Mouse (Mus musculus): ENCODE results near the gene Traf6. TPM values are rescaled to one million over a fixed set of nuclear protein-coding genes. Genes with fewer than 3 reads are reported as not detected.

The Traf6 gene
- polyA plus RNA-seq, 1 experiment from 2014 or later, result 14.2 TPM

DNA sequence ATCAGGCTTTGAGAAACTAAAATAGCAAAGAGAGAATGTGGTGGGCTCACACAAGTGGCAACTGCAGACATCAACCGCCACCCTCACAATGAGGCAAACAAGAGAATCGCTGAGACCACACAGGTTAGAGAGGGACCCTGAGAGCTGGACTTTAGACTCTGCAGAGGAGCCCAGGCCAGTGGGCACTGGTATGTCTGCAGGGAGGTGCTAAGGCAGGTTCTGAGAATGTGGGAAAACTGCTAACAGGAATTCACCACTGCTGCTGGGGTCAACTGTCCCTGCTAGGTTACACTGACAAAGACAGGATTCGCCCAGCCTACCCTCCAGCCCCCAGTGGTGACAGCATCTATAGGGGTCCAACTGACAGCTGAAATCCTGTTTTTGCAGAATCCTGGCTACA, 33.4 kb downstream of the Traf6 start:
- no peak overlapping the region for H3K4me3 ChIP-seq (ENCODE audit: low read depth, low read length)
- no peak for ATAC-seq (ENCODE audit: insufficient number of reproducible peaks, insufficient read depth, low FRiP score, low read depth)
- H3K9me3 ChIP-seq (ENCODE audit: control insufficient read depth, low read depth, low read length), result no peaks in the 10 kb centered on the region
- no peaks in the 10 kb centered on the region for H3K4me1 ChIP-seq (ENCODE audit: control insufficient read depth, insufficient read depth, low read length)
- no peaks in the 10 kb centered on the region for H3K27me3 ChIP-seq (ENCODE audit: control insufficient read depth, insufficient read depth, low read length)
- no peak overlapping the region for H3K4me2 ChIP-seq (replicated peaks; ENCODE audit: low read depth, low read length)
- WGBS, result 84% methylated on average over 3 of the region's 3 CpGs
- no peak overlapping the region for H3K9ac ChIP-seq (replicated peaks; ENCODE audit: low read depth, low read length)
- H3K27ac ChIP-seq (ENCODE audit: low read length), result no peak overlapping the region
- H3K36me3 ChIP-seq (ENCODE audit: control insufficient read depth, insufficient read depth, low read length), result no peaks in the 10 kb centered on the region

DNA sequence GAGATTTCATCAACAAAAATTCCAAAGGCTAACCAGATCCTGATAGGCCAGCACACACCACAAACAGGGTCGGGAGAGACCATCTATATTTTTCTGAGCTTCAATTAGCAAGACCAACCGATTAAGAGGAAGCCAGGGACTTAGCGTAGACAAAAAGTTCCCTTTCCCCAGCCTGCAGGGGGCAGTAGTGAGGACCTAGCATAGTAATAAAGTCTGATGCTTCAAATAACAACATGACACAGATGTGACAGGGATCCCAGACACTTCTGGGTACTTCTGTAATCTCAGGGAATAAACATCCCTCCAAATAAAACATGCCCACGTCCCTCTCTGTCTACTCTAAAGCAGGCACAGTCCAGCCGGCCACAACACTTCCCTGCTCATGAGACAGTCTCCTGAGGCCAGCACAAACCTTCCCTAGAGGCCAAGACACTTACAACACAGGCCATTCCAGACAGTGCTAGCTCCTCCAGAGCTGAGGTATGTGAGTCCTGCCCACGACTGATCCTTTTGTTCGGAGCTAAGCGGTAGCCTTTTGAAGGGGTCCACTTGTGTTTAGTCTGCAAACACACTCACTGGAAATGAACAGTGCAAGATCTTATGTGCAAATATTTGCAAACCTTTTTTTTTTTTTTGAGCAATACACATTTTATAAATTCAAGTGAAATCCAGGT, 37.6 kb downstream of the Traf6 start:
- H3K36me3 ChIP-seq (ENCODE audit: control insufficient read depth, insufficient read depth, low read length), result no peaks in the 10 kb centered on the region
- H3K4me1 ChIP-seq (ENCODE audit: control insufficient read depth, insufficient read depth, low read length), result no peaks in the 10 kb centered on the region
- H3K27me3 ChIP-seq (ENCODE audit: control insufficient read depth, insufficient read depth, low read length), result no peaks in the 10 kb centered on the region
- H3K9ac ChIP-seq (replicated peaks; ENCODE audit: low read depth, low read length), result no peak overlapping the region
- no peak overlapping the region for H3K4me2 ChIP-seq (replicated peaks; ENCODE audit: low read depth, low read length)
- 72% methylated on average over 8 of the region's 8 CpGs for WGBS
- H3K9me3 ChIP-seq (ENCODE audit: control insufficient read depth, low read depth, low read length), result no peaks in the 10 kb centered on the region
- H3K4me3 ChIP-seq (ENCODE audit: low read depth, low read length), result no peak overlapping the region
- no peak overlapping the region for H3K27ac ChIP-seq (ENCODE audit: low read length)
- ATAC-seq (ENCODE audit: insufficient number of reproducible peaks, insufficient read depth, low FRiP score, low read depth), result peak; percentile 60

DNA sequence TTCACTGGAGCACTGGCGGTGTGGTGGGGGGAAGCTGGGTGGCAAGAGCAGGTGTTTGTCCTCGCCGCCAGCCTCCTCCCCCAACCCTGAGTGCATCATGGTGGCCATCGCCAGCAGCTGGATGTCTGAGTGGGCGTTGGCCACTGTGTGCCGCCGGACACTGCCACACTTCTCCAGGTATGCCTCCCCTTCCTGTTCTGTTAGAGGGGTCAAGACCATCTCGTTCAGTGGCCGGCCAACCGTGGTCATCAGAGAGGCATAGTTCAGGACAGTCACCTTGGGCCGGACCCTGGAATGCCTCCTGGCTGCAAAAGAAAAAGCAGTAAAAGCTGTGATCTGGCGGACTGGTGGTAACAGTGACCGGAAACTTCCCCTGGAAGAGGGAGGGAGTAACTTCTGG, 38.9 kb downstream of the Traf6 start:
- Histone ChIP-seq H3K9me3 (ENCODE audit: control insufficient read depth, low read depth, low read length) (no peaks in the 10 kb centered on the region), H3K9ac (replicated peaks; ENCODE audit: low read depth, low read length) (no peak overlapping the region), H3K4me3 (ENCODE audit: low read depth, low read length) (no peak overlapping the region), H3K4me2 (replicated peaks; ENCODE audit: low read depth, low read length) (no peak overlapping the region), H3K27me3 (ENCODE audit: control insufficient read depth, insufficient read depth, low read length) (no peaks in the 10 kb centered on the region), H3K36me3 (ENCODE audit: control insufficient read depth, insufficient read depth, low read length) (no peaks in the 10 kb centered on the region), H3K4me1 (ENCODE audit: control insufficient read depth, insufficient read depth, low read length) (no peaks in the 10 kb centered on the region), H3K27ac (ENCODE audit: low read length) (no peak overlapping the region)
- WGBS, result 93% methylated on average over 13 of the region's 13 CpGs
- no peak for ATAC-seq (ENCODE audit: insufficient number of reproducible peaks, insufficient read depth, low FRiP score, low read depth)

DNA sequence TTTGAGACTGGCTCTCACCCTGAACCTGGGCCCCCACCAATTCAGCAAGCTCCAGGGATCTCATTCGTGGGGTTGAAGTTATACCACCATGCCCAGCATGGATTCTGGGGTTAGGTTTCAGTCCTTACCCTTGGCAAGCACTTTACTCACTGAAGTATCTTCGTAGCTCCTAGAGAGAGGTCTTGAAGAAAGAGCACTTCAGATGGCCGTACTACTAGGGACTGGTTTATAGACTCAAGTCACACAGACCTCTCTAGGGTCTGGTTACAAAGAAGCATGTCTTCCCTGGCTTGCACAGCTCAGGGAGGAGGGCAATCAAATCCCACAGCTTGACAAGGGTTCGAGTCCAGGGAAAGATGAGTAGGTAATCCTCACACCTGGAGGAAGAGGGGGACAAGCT, 43.6 kb downstream of the Traf6 start:
- ATAC-seq (ENCODE audit: insufficient number of reproducible peaks, insufficient read depth, low FRiP score, low read depth), result no peak
- Histone ChIP-seq H3K36me3 (ENCODE audit: control insufficient read depth, insufficient read depth, low read length) (no peaks in the 10 kb centered on the region), H3K27ac (ENCODE audit: low read length) (no peak overlapping the region)

DNA sequence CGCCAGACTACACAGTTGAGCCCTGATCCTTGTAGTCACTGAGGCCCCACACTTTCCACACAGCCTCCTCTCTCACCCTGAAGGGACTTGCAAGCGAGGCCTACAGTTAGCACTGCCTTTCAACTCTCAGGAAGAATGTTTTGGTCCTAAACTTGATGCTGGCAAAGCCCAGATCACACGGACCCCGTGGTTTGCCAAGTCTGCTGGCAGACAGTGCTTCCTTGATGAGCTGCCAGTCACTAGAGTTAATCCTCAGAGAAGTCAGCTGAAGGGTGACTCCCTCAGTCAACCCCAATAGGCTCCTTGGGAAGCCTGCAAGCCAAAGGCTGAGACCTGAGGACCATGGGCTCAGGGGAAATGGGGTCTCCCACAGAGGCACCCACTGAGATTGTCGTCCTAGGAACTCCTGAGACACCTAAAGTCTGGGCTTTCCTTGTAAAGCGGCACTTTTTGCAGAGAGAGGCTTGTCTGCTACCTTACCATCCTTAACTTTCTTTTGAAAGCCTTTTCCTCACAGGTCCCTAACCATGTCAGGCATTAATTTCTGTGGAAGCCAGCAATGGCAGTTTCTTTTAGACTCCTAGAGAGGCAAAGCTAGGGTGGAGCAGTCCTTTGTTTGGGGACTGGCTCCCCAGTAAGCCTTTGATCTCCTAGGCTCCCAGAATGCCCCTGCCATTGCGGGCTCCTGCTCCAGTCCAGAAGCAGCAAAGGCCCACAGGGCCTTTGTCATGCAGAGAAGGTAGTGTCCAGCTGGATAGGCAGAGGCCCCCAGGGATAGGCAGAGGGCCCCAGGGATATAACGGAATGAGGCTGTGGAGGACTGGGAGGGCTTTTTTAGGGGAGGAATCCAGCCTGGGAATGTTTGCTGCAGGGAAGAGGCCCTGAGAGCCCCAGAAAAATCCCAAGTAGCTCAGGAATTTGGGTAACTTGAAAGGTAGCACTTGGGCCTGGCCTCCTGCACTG, 44.4 kb downstream of the Traf6 start:
- H3K9me3 ChIP-seq (ENCODE audit: control insufficient read depth, low read depth, low read length), result no peaks in the 10 kb centered on the region
- no peaks in the 10 kb centered on the region for H3K36me3 ChIP-seq (ENCODE audit: control insufficient read depth, insufficient read depth, low read length)
- ATAC-seq (ENCODE audit: insufficient number of reproducible peaks, insufficient read depth, low FRiP score, low read depth), result no peak
- peak overlapping the region; percentile 28; the same call in 1 of the 2 replicates for H3K27ac ChIP-seq (ENCODE audit: low read length)
- H3K4me2 ChIP-seq (replicated peaks; ENCODE audit: low read depth, low read length), result no peak overlapping the region
- no peaks in the 10 kb centered on the region for H3K4me1 ChIP-seq (ENCODE audit: control insufficient read depth, insufficient read depth, low read length)
- WGBS, result 51% methylated on average over 8 of the region's 8 CpGs
- H3K27me3 ChIP-seq (ENCODE audit: control insufficient read depth, insufficient read depth, low read length), result no peaks in the 10 kb centered on the region
- H3K4me3 ChIP-seq (ENCODE audit: low read depth, low read length), result no peak overlapping the region
- no peak overlapping the region for H3K9ac ChIP-seq (replicated peaks; ENCODE audit: low read depth, low read length)

More for the DNA sequence above, 43.6 kb downstream of the Traf6 start:
- no peaks in the 10 kb centered on the region for H3K27me3 ChIP-seq (ENCODE audit: control insufficient read depth, insufficient read depth, low read length)
- H3K9me3 ChIP-seq (ENCODE audit: control insufficient read depth, low read depth, low read length), result no peaks in the 10 kb centered on the region
- H3K4me2 ChIP-seq (replicated peaks; ENCODE audit: low read depth, low read length), result no peak overlapping the region
- no peak overlapping the region for H3K9ac ChIP-seq (replicated peaks; ENCODE audit: low read depth, low read length)
- no peaks in the 10 kb centered on the region for H3K4me1 ChIP-seq (ENCODE audit: control insufficient read depth, insufficient read depth, low read length)
- WGBS, result 84% methylated on average over 4 of the region's 4 CpGs
- H3K4me3 ChIP-seq (ENCODE audit: low read depth, low read length), result no peak overlapping the region

DNA sequence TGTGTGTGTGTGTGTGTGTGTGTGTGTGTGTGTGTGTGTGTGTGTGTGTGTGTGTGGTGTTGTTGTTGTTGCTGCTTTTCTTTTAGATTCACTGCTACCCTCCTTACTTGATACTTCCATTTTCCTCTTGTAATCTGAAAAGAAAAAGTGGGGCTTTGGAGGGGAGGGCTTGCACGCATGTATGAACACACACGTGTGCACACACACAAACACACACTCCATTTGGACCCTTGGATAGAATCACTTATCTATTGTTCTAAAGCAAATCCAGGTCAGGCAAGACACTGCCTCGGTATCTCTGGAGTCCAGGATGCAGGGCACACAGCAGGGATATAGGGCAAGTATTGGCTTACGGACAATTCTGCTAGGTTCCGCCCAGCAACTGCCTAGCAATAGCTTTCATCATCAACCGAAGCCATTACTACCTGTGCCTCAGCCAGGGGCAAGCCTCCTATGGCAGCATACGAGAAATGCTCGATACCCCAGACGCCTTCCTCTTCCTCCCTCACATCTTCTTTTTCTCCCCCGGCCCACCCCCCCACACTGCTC, 45.2 kb downstream of the Traf6 start:
- Histone ChIP-seq H3K4me1 (ENCODE audit: control insufficient read depth, insufficient read depth, low read length) (no peaks in the 10 kb centered on the region), H3K4me3 (ENCODE audit: low read depth, low read length) (no peak overlapping the region), H3K27me3 (ENCODE audit: control insufficient read depth, insufficient read depth, low read length) (no peaks in the 10 kb centered on the region), H3K27ac (ENCODE audit: low read length) (no peak overlapping the region), H3K4me2 (replicated peaks; ENCODE audit: low read depth, low read length) (no peak overlapping the region), H3K9me3 (ENCODE audit: control insufficient read depth, low read depth, low read length) (no peaks in the 10 kb centered on the region), H3K36me3 (ENCODE audit: control insufficient read depth, insufficient read depth, low read length) (no peaks in the 10 kb centered on the region), H3K9ac (replicated peaks; ENCODE audit: low read depth, low read length) (no peak overlapping the region)
- 76% methylated on average over 10 of the region's 10 CpGs for WGBS
- ATAC-seq (ENCODE audit: insufficient number of reproducible peaks, insufficient read depth, low FRiP score, low read depth), result no peak

DNA sequence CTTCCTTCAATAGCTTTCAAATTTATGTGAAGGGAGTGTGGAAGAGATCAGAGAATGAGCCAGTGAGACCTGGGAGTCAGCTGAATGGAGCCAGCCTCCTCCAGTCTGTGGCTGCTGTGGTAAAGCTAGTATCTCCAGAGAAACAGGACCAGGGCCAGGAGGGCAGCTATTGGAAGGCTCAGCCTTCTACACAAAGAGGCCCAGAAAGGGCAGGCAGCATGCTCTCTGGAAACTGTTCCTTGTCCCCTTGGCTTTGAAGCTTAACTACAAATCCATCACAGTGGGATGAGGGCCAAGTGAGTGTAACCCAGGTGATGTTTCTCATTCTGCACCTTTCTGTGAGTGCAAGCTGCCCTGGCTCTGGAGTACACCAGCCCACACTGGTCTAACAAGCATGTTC, 49.6 kb downstream of the Traf6 start:
- Histone ChIP-seq H3K36me3 (ENCODE audit: control insufficient read depth, insufficient read depth, low read length) (no peaks in the 10 kb centered on the region), H3K9me3 (ENCODE audit: control insufficient read depth, low read depth, low read length) (no peaks in the 10 kb centered on the region), H3K27me3 (ENCODE audit: control insufficient read depth, insufficient read depth, low read length) (no peaks in the 10 kb centered on the region), H3K27ac (ENCODE audit: low read length) (no peak overlapping the region), H3K4me1 (ENCODE audit: control insufficient read depth, insufficient read depth, low read length) (no peaks in the 10 kb centered on the region), H3K4me3 (ENCODE audit: low read depth, low read length) (no peak overlapping the region), H3K4me2 (replicated peaks; ENCODE audit: low read depth, low read length) (no peak overlapping the region), H3K9ac (replicated peaks; ENCODE audit: low read depth, low read length) (no peak overlapping the region)
- no peak for ATAC-seq (ENCODE audit: insufficient number of reproducible peaks, insufficient read depth, low FRiP score, low read depth)

DNA sequence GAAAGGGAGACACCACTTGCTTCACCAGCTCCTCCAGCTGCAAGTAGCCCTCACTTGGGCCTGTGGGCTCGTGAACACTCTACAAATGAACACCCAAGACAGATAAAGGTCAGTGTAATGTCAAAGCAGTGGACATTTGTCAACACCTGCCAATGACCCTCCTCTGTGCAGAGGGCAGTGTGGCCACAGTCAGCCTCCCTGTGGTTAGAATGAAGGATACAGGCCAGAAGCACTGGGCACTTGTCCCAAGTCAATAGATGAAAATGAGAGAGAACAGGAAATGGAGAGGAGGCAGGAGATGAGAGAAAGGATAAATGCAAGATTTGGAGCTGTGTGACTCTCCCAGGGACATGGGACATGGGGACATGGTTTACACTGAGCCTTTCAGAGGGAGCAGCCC, 51.2 kb downstream of the Traf6 start:
- Histone ChIP-seq H3K4me1 (ENCODE audit: control insufficient read depth, insufficient read depth, low read length) (no peaks in the 10 kb centered on the region), H3K27me3 (ENCODE audit: control insufficient read depth, insufficient read depth, low read length) (no peaks in the 10 kb centered on the region), H3K9ac (replicated peaks; ENCODE audit: low read depth, low read length) (no peak overlapping the region), H3K4me3 (ENCODE audit: low read depth, low read length) (no peak overlapping the region), H3K36me3 (ENCODE audit: control insufficient read depth, insufficient read depth, low read length) (no peaks in the 10 kb centered on the region), H3K27ac (ENCODE audit: low read length) (no peak overlapping the region), H3K9me3 (ENCODE audit: control insufficient read depth, low read depth, low read length) (no peaks in the 10 kb centered on the region), H3K4me2 (replicated peaks; ENCODE audit: low read depth, low read length) (no peak overlapping the region)
- WGBS, result 33% methylated on average over 1 of the region's 1 CpGs
- ATAC-seq (ENCODE audit: insufficient number of reproducible peaks, insufficient read depth, low FRiP score, low read depth), result no peak

All from stomach, embryonic 14.5 days (tissue).